Mouse (Mus musculus): ENCODE data around the gene Emx1.

Gene Emx1

DNA sequence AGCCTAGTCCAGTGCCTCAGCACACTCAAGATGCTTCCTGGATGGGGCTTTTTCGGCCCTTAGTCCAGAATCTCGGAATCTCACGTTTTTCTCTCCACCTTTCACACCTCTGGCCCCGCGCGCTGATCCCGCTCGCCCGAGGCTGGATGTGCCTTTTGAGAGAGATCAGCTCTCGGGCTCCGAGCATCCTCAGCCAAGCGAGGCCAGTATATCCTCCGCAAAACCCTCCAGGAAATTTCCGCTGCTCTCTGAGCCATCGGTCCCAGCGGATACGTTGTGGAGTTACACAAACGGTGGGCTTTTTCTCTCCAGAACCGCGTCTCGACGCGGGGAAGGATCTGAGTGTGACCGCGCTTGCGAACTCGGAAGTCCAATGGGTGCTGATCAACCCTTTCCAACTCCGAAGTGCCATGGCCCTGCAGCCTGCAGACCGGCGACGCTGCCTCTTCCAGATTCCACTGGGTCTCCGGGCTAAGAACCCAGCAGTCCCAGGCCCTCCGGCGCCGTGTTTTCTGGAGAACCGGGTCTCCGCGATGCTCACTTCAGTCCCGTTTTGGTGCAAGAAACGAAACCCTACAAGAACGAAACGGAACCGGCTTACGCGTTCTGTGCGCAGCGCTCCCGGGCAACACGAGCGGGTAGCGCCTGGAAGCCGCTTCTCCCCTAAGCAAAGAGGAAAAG is 2.8 kb downstream of the Emx1 start:
- no peak for DNase-seq

DNA sequence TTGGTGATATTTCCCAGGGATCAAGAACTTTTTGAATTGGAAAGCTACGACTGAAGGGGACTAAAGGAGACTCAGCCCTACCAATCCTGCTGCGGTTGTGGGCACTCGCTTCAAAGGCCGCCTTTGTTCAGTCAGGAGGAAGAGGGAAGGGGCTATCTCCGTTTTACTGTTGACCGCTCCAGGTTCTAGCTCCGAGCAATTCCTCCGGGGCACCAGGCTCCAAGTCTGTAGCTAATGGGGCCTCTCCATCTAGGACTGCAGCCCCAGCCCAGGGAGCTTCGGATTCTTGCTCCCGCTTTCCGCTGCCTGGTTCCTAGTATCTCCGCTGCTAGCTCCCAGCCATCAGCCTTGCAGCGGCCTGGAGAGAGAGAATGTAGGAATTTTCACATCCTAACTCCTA is 3.4 kb downstream of the Emx1 start:
- no peak for DNase-seq

DNA sequence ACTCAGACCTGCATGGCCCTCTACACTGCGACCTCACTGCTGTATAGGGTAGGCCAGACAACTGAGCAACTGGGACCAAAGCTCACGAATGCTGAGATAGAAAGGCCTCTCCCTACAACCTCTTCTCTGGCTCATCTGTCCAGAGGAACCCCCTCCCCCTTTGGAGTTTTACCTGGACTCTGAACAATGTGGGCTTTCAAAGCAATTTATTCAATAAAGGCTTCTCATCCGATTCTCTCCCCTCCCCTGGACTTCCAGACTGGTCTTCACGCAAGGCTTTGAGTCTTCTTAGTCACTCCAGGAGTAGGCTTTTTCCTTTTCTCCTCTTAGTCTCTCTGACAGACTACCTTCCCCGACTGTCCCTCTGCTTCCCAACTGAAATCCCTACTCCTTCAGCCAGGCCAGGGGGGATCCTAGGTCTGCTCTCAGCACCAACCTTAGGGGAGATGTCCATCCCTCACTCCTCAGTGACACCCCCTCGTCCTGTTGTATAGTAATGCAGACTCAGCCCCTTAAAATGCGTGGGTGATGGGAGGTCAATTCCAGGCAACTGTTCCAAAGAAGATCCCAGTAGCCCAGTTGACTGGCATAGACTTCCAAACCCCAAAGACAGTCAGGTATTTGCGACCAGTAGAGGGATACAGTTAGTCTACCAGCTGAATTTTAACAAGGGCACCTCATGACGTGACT is 4.7 kb downstream of the Emx1 start:
- no peak for DNase-seq

DNA sequence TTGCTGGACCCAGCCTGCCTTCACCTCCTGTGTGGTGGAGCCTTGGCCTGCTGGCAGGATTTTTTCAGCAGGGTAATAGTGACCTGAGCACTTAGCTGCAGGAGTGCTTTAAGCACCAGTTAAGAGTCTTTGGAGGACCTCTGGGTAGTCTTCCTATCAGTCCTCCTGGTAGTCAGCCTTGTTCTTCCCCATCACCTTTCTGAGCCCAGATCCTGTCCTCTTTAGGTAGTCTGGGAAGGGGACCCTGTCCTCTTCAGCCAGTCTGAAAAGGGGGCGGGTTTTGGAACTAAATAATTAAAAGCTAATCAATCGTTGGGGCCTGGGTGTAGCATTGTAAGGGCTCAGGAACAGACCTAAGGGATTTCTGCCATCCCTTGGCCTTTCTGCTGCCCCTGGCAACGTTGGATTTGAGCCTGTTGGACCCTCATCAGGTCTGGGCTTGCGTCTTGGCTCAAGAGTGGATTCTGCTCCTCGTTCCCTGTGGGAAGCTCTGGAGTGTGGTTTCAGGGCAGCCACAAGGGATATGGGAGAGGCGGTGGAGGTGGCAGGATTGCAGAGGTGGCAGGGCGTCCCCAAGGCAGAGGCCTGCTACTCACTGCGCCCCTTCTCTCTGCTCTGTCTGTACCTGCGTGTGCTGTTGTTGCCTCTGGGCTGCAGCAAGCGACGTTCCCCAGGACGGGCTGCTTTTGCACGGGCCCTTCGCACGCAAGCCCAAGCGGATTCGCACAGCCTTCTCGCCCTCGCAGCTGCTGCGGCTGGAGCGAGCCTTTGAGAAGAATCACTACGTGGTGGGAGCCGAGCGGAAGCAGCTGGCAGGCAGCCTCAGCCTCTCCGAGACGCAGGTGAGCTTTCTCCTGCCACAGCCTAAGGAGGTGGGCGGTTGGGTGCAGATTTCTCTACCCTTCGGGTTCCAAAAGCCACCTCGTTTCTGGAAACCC is 6.4 kb downstream of the Emx1 start:
- no peak for DNase-seq

DNA sequence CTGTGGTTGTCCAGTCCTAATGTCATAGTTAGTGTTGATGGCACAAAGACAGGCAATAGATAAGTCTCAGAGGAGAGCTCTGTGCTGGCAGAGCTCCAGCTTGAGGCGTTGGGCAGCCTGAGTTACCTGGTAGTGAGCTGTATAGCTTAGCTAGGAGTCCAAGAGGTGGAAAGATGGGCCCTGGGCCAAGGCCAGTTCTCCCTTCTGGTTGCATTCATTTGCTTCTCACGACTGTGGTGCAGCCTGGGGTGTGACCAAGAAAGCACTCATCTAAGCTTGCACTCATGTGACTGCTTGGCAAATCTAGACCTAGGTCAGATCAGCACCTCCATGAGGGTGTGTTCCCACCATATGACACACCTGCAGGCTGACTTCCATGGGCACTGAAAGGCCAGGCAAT is 10.7 kb downstream of the Emx1 start:
- no peak for DNase-seq

DNA sequence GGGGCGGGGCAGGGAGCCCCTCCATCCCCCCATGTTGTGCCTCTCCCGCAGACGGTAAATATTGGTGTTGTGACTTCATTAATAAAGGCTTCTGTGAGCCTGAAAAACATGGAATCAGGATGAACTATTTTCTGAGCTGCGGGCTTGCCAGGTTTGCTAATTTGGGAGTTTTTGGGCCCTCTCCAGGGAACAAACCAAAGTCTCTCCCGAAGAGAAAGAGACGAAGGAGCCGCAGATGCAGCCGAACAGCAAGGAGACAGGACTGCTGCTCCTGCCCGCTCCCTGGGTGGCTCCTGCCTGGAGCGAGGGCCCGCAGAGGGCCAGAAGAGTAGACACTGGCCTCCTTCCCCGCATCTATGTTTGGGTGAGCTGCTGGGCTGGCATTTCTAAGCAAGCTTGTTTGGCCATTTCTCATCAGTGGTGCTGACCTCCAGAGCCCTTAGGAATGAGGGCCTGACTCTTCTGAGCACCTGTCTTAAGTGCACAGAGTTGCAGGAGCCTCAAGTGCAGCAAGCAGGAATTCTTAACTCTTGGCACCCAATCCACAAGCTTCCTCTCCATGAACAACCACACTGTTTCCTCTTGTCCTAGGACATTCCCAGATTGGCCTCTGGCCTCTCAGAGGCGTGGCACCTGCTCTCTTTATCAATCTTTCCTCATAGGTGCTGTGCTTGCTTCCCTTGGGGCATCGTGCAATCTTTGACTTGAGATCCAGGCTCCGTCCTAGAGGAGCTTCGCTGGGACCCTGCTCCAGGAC is 19.1 kb downstream of the Emx1 start:
- DNase-seq, result no peak

DNA sequence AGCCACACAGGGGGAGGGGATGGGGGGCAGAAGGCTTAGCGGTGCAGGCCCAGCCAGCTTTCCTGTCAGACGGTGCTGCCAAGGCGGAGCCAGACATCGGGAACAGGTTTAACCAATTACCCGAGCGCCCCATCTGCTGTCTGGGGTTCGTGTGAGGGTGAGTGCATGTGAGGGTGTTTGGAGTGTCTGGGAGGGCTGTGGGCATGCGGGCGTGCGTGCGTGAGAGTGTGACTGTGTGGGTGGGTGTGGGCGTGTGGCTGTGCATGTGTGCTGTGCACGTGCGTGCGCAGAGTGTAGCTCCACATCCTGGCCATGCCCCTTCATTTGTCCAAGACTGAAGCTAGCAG is 19.7 kb downstream of the Emx1 start:
- no peak for DNase-seq

DNA sequence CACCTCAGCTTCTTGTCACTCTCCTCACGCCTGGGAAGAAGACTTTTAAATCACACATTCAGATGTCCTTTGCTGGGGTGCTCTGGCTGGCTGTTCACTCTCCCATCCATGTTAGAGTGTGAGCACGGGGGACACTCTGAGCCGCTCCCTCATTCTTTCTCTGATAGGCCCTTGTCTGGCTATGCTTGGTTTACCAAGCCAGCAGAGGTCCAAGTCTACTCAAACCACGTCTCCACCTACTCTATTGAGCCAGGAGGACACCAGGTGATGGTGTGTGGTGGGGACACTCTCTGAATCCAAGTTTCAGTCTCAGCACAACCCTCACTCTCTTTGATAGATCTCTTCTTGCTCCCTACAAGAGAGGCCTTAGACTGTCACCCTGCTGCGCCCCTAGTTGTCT is 20.1 kb downstream of the Emx1 start:
- DNase-seq, result no peak

DNA sequence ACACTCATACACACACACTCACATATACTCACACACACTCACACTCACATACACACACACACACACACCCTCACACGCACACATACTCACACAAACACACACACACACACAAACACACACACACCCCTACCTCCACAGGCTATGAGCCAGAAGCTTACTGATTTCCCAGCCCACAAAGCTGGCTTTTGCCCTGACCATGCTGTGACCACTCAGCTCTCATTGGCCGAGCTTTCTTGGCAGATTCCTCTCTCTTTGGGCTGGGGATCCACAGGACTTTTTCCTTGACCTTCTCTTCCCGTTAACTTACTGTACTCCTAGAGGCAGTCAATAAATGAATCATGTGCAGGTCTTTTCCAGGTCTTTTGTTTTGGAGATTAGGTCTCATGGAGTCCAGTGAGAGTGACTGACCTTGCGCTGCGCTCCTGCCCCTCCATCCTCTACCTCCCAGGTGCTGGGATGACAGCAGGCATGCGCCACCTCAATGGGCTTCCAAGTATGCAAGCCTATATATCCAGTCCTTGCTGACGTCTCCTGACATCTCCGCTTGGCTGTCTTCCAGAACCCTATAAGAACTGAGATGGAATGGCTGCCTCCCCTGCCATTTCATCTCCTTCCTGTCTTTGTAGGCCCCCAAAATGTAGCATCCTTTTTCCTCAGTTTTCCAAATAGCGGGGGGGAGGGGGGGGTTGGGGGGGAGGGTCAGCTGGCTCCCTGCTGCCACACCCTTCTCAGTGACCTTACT is 22.2 kb downstream of the Emx1 start:
- DNase-seq, result no peak

DNA sequence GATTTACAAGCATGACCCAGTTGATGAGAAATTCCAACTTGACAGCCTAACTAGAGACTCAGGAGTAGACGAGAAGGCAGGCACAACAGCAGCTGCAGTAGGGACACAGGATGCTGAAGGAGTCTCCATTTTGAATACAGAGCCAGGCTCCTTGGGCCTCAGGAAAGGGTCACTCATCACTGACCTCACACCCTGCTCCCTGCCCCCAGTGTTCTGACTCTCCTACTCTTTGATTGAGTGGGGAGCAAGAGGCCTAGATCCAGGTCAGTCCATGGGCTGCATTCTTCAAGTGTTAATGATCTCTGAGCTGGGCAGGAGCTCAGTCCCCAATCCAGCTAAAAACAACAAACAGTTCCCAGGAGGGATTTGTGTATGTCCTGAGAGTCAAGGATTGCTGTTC is 23.4 kb downstream of the Emx1 start:
- no peak for DNase-seq

DNA sequence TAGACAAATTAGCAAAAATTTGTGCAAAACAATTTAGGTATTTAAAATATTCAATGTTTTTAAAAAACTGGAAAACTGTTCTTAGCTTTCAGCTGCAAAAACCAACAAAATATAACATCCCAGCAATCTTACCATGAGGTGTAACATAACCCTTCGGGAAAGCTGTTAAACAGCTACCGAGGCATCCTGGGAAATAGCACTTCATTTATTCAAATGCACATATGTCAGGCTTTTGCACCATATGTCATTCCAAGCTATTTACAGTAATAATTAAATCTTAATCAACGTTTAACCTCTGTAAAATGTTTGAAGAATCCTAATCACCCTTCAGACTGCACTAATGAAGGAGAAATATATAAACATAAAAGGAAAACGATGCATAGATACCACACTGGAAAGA is 31.0 kb downstream of the Emx1 start:
- no peak for DNase-seq

DNA sequence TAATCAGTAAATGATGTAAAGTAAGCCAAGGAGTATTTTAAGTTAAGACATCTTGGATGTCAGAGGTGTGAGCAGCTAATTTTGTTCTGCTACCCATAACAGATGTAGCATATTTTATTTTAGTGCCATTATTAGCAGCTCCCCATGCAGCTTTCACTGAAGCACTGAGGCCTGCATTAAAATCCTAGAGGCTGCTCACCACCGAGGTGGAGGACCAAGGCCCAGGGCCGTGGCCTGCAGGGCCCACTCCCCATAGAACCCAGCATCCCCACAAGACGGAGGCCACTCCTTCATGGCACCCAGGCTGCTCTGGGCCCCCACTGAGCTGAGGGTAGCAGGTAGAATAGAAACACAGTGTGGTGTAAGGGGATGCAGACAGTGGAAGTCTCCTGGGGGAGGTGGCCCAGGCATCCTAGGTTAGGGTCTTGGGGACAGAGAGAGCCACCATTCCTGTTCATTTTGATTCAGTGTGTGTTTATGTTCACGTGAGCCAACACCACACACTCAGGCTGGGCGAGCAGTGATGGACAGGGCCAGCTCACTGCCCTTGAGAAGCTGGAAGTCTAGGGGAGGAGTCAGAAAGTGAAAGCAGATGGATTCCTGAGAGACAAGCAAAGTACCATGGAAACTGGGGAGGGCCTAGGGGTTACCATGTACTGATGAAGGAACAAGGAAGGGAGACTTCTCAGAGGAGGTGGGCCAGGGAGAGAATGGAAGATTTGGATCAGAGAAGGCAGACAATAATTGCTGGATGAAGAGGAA is 31.6 kb downstream of the Emx1 start:
- no peak for DNase-seq

DNA sequence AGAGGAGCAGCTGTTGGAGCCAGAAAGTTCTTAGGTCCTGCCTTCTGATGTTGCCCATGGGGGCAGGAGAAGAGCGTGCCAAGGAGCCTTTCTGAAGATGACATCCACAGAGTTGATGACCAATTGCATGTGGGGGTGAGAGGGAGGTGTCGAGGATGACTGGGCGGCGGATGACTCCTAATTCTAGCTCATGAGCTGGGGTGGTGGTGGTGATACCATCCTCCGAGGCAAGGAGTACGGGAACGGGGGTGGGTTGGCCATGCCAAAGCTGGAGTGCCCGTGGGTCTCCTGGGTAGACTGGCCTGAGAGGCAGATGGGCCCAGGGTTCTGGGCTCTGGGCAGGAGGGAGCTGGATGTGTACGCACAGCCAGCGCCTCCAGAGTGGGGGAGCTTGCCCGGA is 32.5 kb downstream of the Emx1 start:
- DNase-seq, result no peak

DNA sequence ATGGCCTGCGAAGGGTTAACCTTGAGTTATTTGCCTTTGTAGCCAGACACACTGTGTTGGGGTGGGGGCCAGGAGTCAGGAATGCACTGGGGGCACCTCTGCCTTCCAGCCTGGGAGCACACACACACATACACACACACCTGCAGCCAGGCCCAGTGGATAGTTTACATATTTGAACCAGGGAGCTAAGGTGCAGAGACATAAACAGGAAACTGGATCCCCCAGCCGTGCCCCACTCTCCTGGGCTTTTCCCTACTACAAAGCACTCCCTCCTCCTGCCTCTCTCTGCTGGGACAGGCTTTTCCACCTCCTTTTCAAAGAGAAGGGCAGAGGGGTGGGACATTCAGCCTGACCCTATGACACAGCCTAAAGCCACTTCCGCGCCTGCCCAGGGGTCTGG is 33.7 kb downstream of the Emx1 start:
- no peak for DNase-seq

DNA sequence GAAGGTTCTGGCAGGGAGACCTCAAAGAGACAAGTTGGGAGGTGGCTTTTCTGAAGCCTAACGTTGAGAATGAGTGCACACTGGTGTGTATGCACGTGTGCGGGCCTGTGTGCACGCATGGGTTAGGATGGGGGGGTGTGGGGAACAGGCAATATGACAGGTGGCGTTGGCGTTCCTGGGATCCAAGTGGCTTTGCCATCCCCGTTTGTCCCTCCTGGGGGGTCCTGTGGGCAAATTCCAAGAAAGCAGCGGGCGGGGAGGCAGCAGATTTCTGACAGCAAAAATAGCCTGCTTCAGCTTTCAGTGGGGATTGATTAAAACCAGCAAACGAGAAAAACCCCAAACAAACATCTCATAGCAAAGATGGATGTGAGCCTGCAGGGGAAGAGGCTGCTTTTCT is 35.3 kb downstream of the Emx1 start:
- DNase-seq, result no peak

DNA sequence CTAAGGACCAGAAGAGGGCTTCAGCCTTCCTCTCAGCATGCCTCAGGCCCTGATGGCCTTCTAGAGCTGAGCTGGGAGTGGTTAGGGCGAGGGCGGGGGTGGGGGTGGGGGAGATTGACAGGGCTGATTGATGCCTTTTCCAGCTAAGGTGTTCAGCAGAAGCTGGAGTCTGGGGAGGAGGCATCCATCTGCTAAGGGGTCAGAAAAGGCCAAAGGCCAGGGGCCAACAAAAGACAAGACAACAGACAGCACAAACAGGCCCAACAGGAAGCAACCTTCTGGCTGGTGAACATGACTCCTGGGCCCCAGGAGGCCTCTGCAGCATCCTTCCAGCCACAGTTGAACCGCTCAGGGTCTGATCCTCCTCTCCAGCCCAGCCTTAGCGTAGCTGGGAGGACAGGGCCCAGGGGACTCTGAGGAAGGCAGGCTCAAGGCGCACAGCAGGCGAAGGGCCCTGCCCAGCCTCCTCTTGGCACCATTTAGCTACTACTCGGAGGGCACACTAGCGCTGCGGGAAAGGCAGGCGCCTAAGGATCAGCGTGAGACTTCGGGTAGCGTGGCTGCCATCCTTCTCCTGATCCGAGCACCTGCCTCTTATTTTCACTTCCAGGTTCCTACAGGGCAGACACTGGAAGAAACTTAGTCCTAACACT is 36.4 kb downstream of the Emx1 start:
- no peak for DNase-seq

DNA sequence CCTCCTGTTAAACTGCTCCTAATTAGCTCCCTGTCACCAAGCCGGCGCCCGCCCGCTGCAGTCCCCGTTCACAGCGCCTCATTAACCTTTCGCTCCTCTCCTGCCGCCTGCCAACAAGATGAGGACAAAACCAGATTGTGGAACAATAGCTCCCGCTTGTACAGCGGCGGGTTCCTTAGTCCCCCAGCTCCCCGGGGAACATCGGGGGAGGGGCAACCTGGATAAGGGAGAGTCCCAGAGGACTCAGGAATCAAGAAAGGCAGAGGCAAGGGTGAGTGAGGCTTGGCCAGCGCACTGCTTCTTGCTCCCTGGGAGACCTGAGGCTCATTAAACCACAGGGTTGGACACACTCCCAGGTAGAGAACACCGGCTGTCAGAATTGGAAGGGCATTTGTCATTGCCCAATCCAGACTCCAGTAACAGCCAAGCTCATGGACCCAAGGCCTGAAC is 37.2 kb downstream of the Emx1 start:
- no peak for DNase-seq

DNA sequence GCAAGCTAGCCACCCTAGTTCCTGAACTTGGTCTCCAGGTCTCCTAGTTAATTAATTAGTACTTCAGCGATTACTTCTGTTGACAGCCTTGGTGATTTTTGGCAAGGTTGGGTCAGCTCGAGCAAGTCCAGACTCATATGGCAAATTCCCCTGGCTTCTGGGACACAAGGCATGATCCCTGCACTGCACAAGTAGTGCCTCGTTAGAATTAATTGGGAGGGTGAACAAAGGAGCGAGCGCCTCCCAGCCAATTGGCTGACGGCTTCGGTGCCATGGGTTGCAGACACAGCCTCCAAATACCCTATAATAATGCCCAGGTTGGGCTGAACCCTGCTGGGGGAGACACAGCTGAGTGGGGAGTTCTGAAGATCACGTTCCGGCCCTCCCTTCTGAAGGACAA is 39.3 kb downstream of the Emx1 start:
- no peak for DNase-seq

DNA sequence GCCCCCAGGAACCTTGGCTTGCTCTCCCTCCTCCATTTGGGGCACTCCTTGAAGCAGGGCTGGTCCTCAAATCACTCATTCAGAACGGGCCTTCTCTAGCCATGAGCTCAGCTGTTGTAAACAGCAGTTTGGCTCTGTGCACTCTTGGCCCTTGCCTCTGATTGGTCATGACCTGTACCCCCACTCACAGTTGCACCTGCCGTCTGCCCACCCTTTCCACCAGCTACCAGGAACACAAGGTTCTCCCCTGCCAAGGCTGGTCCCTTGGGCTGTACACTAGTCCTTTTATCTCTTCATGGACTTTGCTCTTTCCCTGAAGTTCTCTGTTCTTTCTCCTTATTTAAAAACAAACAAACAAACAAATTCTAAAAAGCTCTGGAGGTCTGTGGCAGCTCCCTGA is 40.3 kb downstream of the Emx1 start:
- DNase-seq, result no peak

DNA sequence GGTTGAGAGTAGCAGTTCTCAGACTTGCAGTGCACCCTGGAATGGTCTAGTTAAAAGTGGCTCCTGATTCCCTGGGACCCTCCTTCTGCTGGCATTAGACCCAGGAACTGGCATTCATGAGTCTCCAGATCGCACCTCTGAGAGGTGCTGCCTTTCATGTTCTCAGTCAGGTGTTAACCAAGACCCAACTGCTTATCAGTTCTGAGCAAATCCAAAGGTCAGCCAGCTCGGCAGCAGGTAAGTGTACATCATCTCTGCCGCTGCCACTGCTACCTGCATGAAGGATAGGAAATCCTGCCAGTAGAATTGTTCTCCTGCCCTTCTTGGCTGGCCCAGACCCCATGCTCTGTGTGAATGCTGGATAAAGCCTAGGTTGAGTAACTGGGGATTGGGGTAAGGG is 43.5 kb downstream of the Emx1 start:
- DNase-seq, result no peak

DNA sequence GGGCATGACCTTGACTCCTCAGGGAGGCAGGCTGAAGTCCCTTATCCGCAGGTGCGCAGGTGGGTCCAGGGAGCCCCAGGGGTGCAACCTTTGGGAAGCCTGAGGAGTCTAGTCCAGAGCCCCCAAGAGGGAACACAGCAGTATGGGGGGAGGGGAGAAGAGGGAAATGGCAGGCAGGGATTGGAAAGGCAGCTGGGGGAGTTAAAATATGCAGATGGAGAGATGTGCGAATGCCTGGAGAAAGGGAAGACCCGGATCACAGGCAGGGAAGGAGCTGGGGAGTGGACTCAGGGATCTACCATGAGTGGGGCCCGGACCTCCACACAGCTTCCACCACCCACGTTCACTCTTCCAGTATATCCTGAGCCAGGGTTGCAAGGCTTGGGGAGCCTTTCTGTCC is 44.2 kb downstream of the Emx1 start:
- DNase-seq, result no peak

All from lung, postnatal 14 days (tissue).